ENCODE assay signal across 14 mouse cellular contexts in genomic region chr2:173930606-173931177, GRCm38 (mm10).
DNase-seq lines count a peak whose midpoint lies in the region.
"Had no signal": no experiment of that assay in that cellular context is flagged by ENCODE, and none has a peak within 500 bp of the region (broad histone marks: within the 10 kb centered on the region; RNA-seq: fewer than 3 reads in every experiment).

No protein-coding gene starts in this region.

- intact Hi-C loops in heart, postnatal 10 days (cut with DNase I), result no loop called here

- peak; percentile 66 for DNase-seq in heart, adult 11 months
- DNase-seq in heart, postnatal 10 days, result no peak
- DNase-seq in adrenal gland, adult 2 months, result peak; percentile 74
- DNase-seq in adrenal gland, postnatal 10 days, result peak; percentile 71
- DNase-seq in adrenal gland, postnatal 36 days, result peak; percentile 68 to 71
- no peak for DNase-seq in kidney, adult 9 months
- no peak for DNase-seq in urinary bladder, postnatal 25 days (ENCODE audit: low spot score)
- DNase-seq: B cell, adult 2 months; cerebellum, adult 11-12 months; cerebellum, adult 9-10 months; cerebellum, postnatal 14 days; gastrocnemius, postnatal 25 days; heart, adult 2 months; kidney, adult 11 months had no signal

Comparison
In these comparisons a context has a peak if more than half of its experiments do, and no peak if none do; other contexts are left out.
1. DNase-seq: peak in heart, adult 11 months (single experiment), adrenal gland, adult 2 months (single experiment), adrenal gland, postnatal 10 days (single experiment) and adrenal gland, postnatal 36 days (2 of 2); none in heart, postnatal 10 days (0 of 2), kidney, adult 9 months (single experiment) and urinary bladder, postnatal 25 days (single experiment).